Mouse (Mus musculus): ENCODE measurements around the gene Slc2a3.
"Not testable (repeated sequence)": the region's sequence is repeated elsewhere in the genome, so short reads cannot be mapped to it uniquely, and the experiment has no call there.

Slc2a3 gene

GRCm38 (mm10) chr6:122763844-122764445, 37.5 kb downstream of the Slc2a3 start:
- DNase-seq (ENCODE audit: low spot score): no peak

GRCm38 (mm10) chr6:122762952-122763700, 38.3 kb downstream of the Slc2a3 start:
- DNase-seq (ENCODE audit: low spot score): no peak

- DNase-seq (ENCODE audit: low spot score): no peak
Observed at GRCm38 (mm10) chr6:122762480-122762879, 39.0 kb downstream of the Slc2a3 start.

GRCm38 (mm10) chr6:122761901-122762300, 39.5 kb downstream of the Slc2a3 start:
- no peak for DNase-seq (ENCODE audit: low spot score)

- DNase-seq (ENCODE audit: low spot score): peak; percentile 83
Observed at GRCm38 (mm10) chr6:122761011-122761599, 40.3 kb downstream of the Slc2a3 start.

GRCm38 (mm10) chr6:122758732-122759131, 42.7 kb downstream of the Slc2a3 start:
- no peak for DNase-seq (ENCODE audit: low spot score)

- no peak for DNase-seq (ENCODE audit: low spot score)
Observed at GRCm38 (mm10) chr6:122755913-122756312, 45.5 kb downstream of the Slc2a3 start.

GRCm38 (mm10) chr6:122750579-122750978, 50.9 kb downstream of the Slc2a3 start:
- no peak for DNase-seq (ENCODE audit: low spot score)

GRCm38 (mm10) chr6:122744505-122745249, 56.8 kb downstream of the Slc2a3 start:
- DNase-seq (ENCODE audit: low spot score): no peak

GRCm38 (mm10) chr6:122743353-122743752, 58.1 kb downstream of the Slc2a3 start:
- DNase-seq (ENCODE audit: low spot score): no peak

GRCm38 (mm10) chr6:122742228-122742899, 59.1 kb downstream of the Slc2a3 start:
- peak; percentile 57 for DNase-seq (ENCODE audit: low spot score)

- no peak for DNase-seq (ENCODE audit: low spot score)
Observed at GRCm38 (mm10) chr6:122741460-122742227, 59.8 kb downstream of the Slc2a3 start.

- DNase-seq (ENCODE audit: low spot score): peak; percentile 90
Observed at GRCm38 (mm10) chr6:122739952-122740351, 61.5 kb downstream of the Slc2a3 start.

- peak; percentile 78 for DNase-seq (ENCODE audit: low spot score)
Observed at GRCm38 (mm10) chr6:122719942-122720341, 81.5 kb downstream of the Slc2a3 start.

GRCm38 (mm10) chr6:122718224-122718623, 83.2 kb downstream of the Slc2a3 start:
- DNase-seq (ENCODE audit: low spot score): not testable (repeated sequence)

GRCm38 (mm10) chr6:122715886-122716285, 85.6 kb downstream of the Slc2a3 start:
- DNase-seq (ENCODE audit: low spot score): no peak

- no peak for DNase-seq (ENCODE audit: low spot score)
Observed at GRCm38 (mm10) chr6:122714707-122715365, 86.6 kb downstream of the Slc2a3 start.

GRCm38 (mm10) chr6:122713116-122713515, 88.3 kb downstream of the Slc2a3 start:
- not testable (repeated sequence) for DNase-seq (ENCODE audit: low spot score)

- no peak for DNase-seq (ENCODE audit: low spot score)
Observed at GRCm38 (mm10) chr6:122711455-122711854, 90.0 kb downstream of the Slc2a3 start.

- no peak for DNase-seq (ENCODE audit: low spot score)
Observed at GRCm38 (mm10) chr6:122708826-122709225, 92.6 kb downstream of the Slc2a3 start.

All from retina, embryonic 14.5 days (tissue).